Mouse (Mus musculus) liver, embryonic 14.5 days (tissue): ENCODE data around the gene Hes6. TPM values are rescaled to one million over a fixed set of nuclear protein-coding genes. Genes with fewer than 3 reads are reported as not detected.

Experiments
- ATAC-seq: fragments of 200-750 bp; cut with Nextera tagmentation; 2 replicates; pipeline ENCODE4 v1.8.0; 2017; ENCODE audit warnings: moderate number of reproducible peaks, mild to moderate bottlenecking, moderate library complexity; ENCODE audit not compliant: insufficient read depth
- DNase-seq, 3 experiments: peaks; one replicate each; pipeline ENCODE4 v3.0.0-alpha.2; 2012 to 2013; ENCODE audit warnings: low read depth in 3 of 3, low spot score in 3 of 3
- H3K27ac ChIP-seq: fragments of 300-500 bp; sonication (generic); 2 replicates; pipeline ENCODE4 v1.5.1; 2014; ENCODE audit warnings: moderate library complexity, mild to moderate bottlenecking, control low read depth, inconsistent platforms
- H3K27me3 ChIP-seq: fragments of 300-500 bp; sonication (generic); 2 replicates; pipeline ENCODE4 v1.6.1; 2014; ENCODE audit warnings: mild to moderate bottlenecking, low read length, moderate library complexity; ENCODE audit not compliant: control insufficient read depth, insufficient read depth
- H3K36me3 ChIP-seq: fragments of 300-500 bp; sonication (generic); replicated peaks from 2 replicates; pipeline ENCODE4 v1.6.1; 2014; ENCODE audit warnings: low read depth; ENCODE audit not compliant: control insufficient read depth, insufficient read depth
- H3K4me1 ChIP-seq, 2 experiments: fragments of 200-500 bp in 1 of 2; fragments of 300-500 bp in 1 of 2; sonication (generic) in 1 of 2; replicated peaks; 2 replicates each; pipeline ENCODE4 v1.6.1; 2012 to 2014; ENCODE audit warnings: antibody characterized with exemption in 1 of 2, inconsistent platforms in 1 of 2, low read length in 1 of 2; ENCODE audit not compliant: control insufficient read depth in 2 of 2, insufficient read depth in 2 of 2
- H3K4me2 ChIP-seq: fragments of 300-500 bp; sonication (generic); 2 replicates; pipeline ENCODE4 v1.6.1; 2014; ENCODE audit warnings: low read depth, mild to moderate bottlenecking, control low read depth, moderate library complexity
- H3K4me3 ChIP-seq, 2 experiments: fragments of 200-500 bp in 1 of 2; fragments of 300-500 bp in 1 of 2; sonication (generic) in 1 of 2; 2 replicates each; pipeline ENCODE4 v1.5.1; 2012 to 2014; ENCODE audit warnings: low read depth in 2 of 2, low read length in 2 of 2, mild to moderate bottlenecking in 2 of 2, control low read depth in 1 of 2, inconsistent platforms in 1 of 2, moderate library complexity in 1 of 2; ENCODE audit not compliant: insufficient read depth in 1 of 2
- H3K9ac ChIP-seq: fragments of 300-500 bp; sonication (generic); replicated peaks from 2 replicates; pipeline ENCODE4 v1.6.1; 2014; ENCODE audit warnings: mild to moderate bottlenecking, control low read depth, moderate library complexity
- H3K9me3 ChIP-seq: fragments of 300-500 bp; sonication (generic); 2 replicates; pipeline ENCODE4 v1.6.1; 2016; ENCODE audit warnings: low read length, mixed read lengths; ENCODE audit not compliant: control insufficient read depth
- CTCF ChIP-seq: IDR thresholded peaks from 2 replicates; pipeline ENCODE4 v1.5.1; 2016; ENCODE audit warnings: antibody characterized with exemption, low read depth, control low read depth
- EP300 ChIP-seq: IDR thresholded peaks from 2 replicates; pipeline ENCODE4 v1.6.1; 2016; ENCODE audit warnings: antibody characterized with exemption, low read depth
- WGBS: fragments of 180-500 bp; shearing (Covaris S2); extraction: QIAGEN DNeasy Blood & Tissue Kit; methylation state at CpG from one replicate; pipeline ENCODE4 v1.1.7; 2014; ENCODE audit not compliant: insufficient replicate concordance; 5-methylcytosine and 5-hydroxymethylcytosine counted together
- polyA plus RNA-seq, 2 experiments: library from polyadenylated mRNA; depleted of rRNA in 1 of 2; stranded (reverse) in 1 of 2; unstranded in 1 of 2; fragments of >200 nt; fragmentation: Nextera tagmentation in 1 of 2; extraction: Ambion mirVana in 1 of 2; gene quantifications; 2 replicates each; pipeline versions ENCODE4 v1.2.1 to v1.2.3; 2012 to 2014

Gene Hes6
- polyA plus RNA-seq, 2 experiments = 11.2 to 15.1 TPM

DNA sequence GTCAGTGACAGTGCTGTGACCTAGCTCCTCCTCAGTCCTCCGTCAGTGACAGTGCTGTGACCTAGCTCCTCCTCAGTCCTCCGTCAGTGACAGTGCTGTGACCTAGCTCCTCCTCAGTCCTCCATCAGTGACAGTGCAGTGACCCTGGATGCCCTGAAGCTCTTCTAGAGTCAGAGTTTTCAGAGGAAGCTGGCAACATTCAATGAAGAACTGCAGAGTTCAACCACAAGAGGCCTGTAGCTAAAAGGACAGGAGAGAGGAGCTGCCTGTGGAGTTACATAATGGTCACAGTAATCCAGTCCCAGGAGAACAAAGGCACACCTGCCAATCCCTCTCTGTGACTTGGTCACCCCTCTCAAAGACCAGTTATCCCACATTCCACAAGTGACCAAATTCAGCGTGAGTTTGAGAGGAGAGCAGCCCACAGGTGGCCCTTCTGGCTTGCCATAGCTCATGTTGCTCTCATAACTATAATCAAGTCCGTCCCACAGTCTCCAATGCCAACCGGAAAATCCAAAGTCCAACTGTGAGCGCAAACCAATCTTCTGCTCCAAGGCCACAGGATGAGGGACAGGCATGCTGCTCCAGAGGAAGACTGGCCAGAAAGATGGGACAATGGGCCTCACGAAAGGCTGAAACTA lies 28.6 kb upstream of the Hes6 start:
- ATAC-seq (no peak), DNase-seq (no peak)

DNA sequence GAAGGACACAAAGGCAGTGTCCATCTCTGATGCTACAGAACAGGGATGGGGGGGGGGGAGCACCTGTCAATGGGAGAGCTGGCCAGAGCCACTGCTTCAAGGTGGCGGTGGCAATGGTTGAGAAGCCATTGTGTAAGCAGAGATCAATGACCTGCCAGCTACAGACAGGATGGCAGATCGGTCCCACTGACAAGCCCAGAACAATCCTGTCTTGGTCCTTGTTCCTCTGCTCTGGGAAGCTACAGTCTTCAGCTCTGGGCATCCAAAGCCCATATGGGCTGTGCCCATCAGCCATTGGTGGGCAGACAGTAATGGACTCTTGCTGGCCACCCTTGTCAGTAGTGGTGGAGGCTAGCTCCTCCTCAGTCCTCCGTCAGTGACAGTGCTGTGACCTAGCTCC lies 28.0 kb upstream of the Hes6 start:
- DNase-seq = no peak

More for the DNA sequence above, 28.6 kb upstream of the Hes6 start:
- Histone ChIP-seq H3K4me2 (no peak overlapping the region), H3K9me3 (no peaks in the 10 kb centered on the region; the same call in 1 of the 2 replicates), H3K9ac (no peak overlapping the region), H3K4me3 (no peak overlapping the region), H3K4me1 (no peaks in the 10 kb centered on the region; a peak in 1 of 4 replicates), H3K36me3 (no peaks in the 10 kb centered on the region; the same call in none of the 2 replicates), H3K27me3 (no peaks in the 10 kb centered on the region), H3K27ac (no peak overlapping the region)
- TF ChIP-seq EP300 (no peak), CTCF (no peak)
- WGBS = 73% methylated on average over 6 of the region's 7 CpGs

DNA sequence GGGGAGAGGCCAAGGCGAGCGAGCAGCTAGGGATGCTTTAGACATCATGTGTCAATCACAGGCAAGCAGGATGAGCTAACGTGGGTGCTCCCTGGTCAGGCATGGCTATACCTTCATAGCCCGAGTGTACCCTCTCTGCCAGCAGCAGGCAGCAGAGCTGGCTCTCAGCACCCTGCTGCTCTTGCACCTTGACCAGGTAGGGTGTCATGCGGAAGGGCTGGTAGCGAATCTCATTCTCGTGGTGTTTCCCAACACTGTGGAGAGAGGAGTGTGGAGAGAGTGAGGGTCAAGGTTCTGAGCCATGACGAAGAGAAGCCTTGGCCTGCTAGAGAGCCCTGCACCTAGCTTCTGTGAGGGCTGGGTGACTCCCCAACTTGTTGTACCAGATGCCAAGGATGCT lies 25.9 kb upstream of the Hes6 start:
- DNase-seq (no peak), ATAC-seq (no peak)
- no peak overlapping the region for H3K27ac ChIP-seq
- 73% methylated on average over 8 of the region's 8 CpGs for WGBS
- no peaks in the 10 kb centered on the region for H3K36me3 ChIP-seq
- no peaks in the 10 kb centered on the region for H3K27me3 ChIP-seq
- no peaks in the 10 kb centered on the region for H3K9me3 ChIP-seq
- no peak overlapping the region for H3K4me3 ChIP-seq
- H3K4me2 ChIP-seq = no peak overlapping the region
- no peak overlapping the region for H3K9ac ChIP-seq
- no peak for TF ChIP-seq EP300
- peaks cover 0 to 4% of the 10 kb centered on the region in 2 experiments; a peak in 2 of 4 replicates for H3K4me1 ChIP-seq

More for the DNA sequence above, 28.0 kb upstream of the Hes6 start:
- Histone ChIP-seq H3K9me3 (no peaks in the 10 kb centered on the region), H3K27me3 (no peaks in the 10 kb centered on the region), H3K4me2 (no peak overlapping the region), H3K9ac (no peak overlapping the region), H3K4me3 (no peak overlapping the region), H3K4me1 (no peaks in the 10 kb centered on the region; a peak in 1 of 4 replicates), H3K36me3 (no peaks in the 10 kb centered on the region), H3K27ac (no peak overlapping the region)
- ATAC-seq = no peak
- 75% methylated on average over 3 of the region's 3 CpGs for WGBS
- TF ChIP-seq EP300 = no peak
- TF ChIP-seq CTCF = no peak

DNA sequence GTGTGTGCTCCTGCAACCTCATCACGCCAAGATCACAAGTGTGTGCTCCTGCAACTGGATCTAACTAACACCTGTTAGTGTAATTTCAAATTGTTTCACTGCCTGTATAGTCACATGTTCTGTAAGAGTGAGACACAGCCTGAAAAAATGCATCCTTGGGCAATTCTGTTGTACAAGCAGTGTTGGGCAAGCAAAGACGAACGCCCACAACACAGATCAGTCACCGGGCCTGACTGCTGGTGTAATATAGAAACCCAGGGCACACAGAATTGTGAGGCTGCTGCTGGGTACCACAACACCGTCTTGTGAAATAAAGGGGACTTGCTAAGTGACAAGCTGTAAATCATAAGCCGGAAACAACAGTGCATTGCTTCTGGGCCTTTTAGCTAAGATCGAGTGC lies 23.7 kb upstream of the Hes6 start:
- WGBS = 71% methylated on average over 7 of the region's 7 CpGs
- Histone ChIP-seq H3K4me2 (no peak overlapping the region), H3K4me3 (no peak overlapping the region), H3K9ac (no peak overlapping the region), H3K4me1 (peaks cover 0 to 4% of the 10 kb centered on the region in 2 experiments; a peak in 2 of 4 replicates), H3K36me3 (no peaks in the 10 kb centered on the region), H3K9me3 (no peaks in the 10 kb centered on the region), H3K27ac (no peak overlapping the region), H3K27me3 (no peaks in the 10 kb centered on the region)
- DNase-seq (no peak), ATAC-seq (no peak)
- TF ChIP-seq CTCF = no peak
- no peak for TF ChIP-seq EP300

DNA sequence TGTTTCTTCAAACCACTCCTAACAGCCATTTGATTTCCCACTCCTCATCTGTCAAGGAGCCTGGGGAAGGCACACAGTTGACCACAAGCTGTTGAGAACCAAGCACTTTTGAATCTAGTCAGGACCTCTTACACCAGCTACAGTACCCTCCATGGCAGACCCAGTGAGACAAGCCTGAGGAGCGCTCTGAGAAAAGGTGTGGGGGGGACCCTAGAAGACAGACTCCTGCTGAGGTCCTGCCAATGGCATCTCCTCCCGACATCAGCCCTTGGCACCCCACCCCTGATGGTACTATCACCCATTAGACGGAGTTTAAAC lies 23.2 kb upstream of the Hes6 start:
- H3K27ac ChIP-seq = no peak overlapping the region
- H3K9ac ChIP-seq = no peak overlapping the region
- H3K4me2 ChIP-seq = no peak overlapping the region
- H3K36me3 ChIP-seq = no peaks in the 10 kb centered on the region
- no peaks in the 10 kb centered on the region for H3K9me3 ChIP-seq
- no peak overlapping the region for H3K4me3 ChIP-seq
- no peak for DNase-seq
- WGBS = 72% methylated on average over 3 of the region's 3 CpGs
- no peak for ATAC-seq
- no peaks in the 10 kb centered on the region for H3K27me3 ChIP-seq
- peaks cover 0 to 4% of the 10 kb centered on the region in 2 experiments; a peak in 2 of 4 replicates for H3K4me1 ChIP-seq
- TF ChIP-seq CTCF = no peak
- TF ChIP-seq EP300 = no peak
